Mouse (Mus musculus) adrenal gland, adult (tissue): ENCODE results near the gene Nbea.

Experiments used
- DNase-seq, 2 experiments: peaks; one replicate each; pipeline ENCODE4 v3.0.0; 2022 to 2023; ENCODE audit warnings: low spot score in 1 of 2; ENCODE audit not compliant: inconsistent age in 2 of 2

The Nbea gene

DNA sequence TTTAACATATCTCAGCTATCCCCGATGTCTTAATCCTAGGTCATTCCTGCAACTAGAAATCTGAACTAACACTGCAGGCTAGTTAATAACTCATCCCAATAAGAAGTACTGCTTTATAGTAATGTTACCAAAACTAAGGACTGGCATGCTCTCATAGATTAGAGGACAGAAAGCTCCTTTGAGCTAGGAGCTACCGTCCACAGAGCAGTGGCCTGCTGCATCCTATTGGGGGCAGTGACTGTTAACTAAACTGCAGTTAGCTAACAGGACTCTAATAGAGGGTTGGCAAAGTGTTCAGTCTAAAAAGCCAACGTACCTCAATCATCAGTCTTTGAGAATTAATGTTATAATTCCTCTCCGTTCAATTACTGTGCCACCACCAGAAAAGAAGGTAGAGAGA, 348.3 kb downstream of the Nbea start:
- DNase-seq = no peak

DNA sequence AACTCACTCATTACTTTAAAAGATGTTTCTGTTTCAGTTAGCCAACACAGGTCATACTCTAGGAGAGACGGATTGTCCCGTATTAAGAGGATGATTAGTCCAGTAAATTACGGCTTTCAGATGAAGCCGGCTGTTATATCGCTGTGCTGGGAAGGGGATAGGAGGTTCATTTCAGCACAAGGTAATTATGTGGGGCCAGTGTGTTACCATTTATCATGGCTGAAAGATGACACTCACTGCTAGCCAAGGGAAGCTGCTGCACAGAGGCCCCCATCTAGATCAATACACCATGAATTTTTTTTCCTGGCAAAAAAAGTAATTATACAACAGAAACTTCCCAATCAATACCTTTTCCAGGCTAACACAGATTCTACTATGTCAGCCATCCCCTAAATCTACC, 353.3 kb downstream of the Nbea start:
- no peak for DNase-seq

DNA sequence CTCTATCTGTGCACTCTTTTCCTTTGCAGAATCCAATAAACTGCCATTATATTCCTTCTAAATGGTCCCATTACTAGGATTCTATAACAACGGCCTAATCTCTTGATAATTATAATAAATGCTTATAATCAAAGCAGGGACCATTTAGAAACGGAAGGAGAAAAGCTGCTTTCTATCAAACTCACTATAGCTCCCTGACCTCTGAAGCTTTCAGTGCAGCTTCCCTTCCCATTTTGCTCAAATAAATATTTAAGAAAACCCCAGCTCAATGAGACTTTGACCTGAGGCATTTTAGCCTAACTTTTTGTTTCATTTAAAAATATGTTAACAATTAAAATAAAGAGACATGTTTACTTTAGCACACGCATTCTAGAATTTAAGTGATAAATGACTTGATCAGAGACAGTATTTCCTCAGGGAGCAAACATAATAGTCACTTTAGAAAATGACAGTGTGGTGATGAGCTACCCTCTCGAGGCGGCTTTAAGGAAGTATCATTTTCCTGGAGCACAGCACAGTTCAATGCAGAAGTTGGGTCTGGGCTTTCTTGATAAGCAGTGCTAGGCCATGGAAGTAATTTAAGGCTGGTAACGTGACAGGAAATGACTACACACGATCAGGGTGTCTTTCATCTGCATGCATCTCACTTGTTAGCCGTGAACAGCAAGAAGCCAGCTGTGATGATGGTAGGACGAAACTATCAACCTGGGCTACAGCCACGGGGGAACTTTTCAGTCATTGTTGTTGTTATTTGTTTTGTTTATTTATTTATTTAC, 354.8 kb downstream of the Nbea start:
- peak in 1 of 2 experiments; percentile 34 for DNase-seq

DNA sequence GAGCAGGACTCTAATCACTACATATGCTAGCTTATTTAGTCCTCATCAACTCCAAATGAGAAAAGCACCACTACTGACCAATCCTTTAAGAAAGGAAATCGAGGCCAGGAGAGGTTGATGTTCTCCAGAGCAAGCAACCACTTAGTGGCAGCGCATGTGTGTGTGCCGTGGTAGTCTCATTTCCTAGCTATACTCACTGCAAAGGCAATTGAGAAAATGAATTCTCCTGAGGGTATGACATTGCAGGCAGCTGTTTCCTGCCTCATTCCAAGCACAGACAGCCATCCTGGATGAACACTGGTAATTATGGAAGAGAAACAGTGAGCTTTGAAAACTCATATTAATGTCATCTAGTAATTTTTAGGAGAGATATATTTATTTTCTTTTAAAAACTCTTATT, 358.6 kb downstream of the Nbea start:
- no peak for DNase-seq

DNA sequence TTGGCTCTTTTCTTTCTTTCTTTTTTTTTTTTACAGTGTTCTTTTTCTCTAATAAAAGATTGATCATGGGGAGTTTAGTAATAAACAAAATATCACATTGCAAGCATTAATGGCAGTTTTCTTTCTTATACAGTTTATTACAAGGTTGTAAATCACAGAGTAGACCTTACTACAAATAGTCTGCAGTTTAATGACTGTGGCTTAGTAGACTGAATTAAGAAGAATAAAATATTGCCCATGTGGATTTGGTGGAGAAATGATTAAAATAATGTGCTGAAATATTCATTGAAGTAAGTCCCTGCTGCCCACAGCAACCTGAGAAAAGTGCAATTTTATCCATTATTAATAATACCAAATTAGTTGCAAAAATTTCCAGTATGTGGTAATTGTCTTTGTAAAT, 363.9 kb downstream of the Nbea start:
- DNase-seq = no peak

DNA sequence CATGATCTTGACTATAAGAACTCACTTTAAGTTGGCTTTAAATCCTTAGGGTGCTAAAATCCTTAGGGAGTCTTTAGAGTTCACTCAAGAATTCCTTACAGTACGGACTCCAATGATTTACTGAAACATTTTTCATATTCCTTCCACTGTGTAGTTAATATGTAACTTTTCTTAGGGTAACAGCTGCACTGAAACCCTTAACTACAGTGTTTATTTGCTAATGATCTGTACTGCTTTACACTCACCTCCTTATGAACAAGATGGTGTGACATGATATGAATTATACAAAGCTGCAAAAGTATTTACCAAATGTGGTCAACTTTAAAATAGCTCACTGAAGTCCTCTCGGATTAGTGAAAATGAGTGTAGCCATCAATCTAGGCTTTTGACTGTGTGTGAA, 365.4 kb downstream of the Nbea start:
- DNase-seq = no peak

DNA sequence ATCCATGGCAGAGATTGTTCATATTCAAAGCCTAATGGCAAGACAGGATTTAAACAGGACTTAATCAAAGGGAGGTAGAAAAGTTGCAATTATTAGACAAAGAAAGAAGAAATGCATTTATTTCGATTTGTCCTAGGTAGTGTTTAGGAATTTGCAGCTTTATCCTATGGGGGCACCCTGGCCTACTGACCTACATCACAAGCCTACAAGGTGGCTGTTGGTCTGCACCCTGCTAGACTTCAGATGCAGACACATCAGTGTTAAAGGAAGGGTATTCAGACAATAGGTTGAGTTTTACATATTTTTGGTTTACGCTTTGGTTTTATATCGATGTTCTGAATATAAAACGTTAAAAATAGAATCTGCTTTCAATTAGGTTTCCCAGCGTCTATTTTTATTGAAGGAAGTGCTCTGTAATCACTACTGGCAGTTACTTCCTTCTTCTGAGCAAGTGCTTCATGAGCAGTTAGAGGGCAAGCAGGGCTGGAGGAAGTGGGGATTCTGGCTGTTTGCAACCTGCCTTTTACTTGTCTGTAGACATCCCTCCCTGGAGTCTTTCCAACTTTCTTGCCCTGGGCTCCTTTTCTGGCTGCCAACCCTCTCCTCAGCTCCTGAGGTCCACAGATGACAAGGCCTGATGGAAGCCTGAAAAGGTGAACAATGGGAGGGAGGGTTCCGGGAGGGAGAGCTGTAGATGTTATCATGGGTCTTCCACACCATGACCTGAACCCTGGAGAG, 366.7 kb downstream of the Nbea start:
- DNase-seq = no peak

DNA sequence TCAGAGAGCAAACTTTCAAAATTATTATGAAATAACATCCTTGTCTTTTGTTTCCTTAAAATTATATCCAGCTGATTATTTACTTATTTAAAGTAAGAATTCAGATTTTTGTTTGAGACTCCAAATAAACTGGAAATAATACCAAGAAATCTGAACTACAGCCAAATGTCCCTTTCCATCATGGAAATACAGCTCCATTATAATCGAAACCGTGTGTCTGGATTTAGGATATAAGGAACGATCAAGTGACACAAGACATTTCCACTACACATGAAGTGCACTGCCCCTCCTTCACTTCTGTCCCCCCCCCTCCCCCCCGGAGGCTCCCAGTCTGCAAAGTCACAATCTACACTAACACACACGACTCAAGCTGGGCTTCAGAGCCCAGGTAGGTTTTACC, 367.4 kb downstream of the Nbea start:
- no peak for DNase-seq

DNA sequence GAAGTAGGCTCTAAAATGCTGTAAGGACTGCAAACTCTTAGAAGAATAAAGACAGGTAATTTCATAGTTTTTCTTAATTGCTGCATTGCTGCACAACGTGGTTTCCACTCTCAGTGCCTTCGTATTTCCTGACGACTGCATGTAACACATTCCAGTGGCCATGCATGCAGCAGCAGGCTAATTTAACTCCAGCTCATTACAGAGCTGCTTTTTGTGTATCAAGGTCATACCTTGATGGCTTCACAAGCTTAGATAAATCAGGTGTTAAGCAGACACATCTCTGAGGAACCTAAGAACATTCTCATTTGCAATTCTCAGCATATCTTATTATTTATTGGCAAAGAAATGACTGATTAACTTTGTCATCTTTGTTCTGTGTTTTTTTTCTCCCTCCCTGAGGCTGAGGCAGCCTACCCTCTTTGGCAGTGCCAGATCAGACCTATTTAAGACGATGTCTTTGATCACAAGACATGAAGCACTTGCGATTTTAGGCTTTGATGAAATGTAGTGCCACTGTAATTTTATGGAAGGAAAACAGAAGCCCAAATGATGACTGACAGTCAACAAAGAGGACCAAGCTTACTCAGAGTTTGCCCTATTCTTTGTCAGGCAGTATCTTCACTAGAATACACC, 368.4 kb downstream of the Nbea start:
- no peak for DNase-seq

DNA sequence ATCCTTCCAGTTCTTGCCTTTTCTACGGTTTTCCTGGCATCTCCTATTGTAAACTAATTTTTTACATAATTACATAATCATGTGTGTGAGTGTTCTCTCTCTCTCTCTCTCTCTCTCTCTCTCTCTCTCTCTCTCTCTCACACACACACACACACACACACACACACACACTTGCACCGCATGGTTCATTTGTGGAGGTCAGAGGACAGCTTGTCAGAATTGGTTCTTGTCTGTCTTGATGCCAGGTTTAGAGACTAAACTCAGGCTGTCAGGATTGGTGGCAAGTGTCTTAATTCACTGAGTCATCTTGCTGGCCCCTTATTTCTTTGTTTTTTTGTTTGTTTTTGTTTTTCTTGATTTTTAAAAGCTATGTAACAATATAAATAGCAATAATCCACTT, 388.7 kb downstream of the Nbea start:
- DNase-seq = no peak

DNA sequence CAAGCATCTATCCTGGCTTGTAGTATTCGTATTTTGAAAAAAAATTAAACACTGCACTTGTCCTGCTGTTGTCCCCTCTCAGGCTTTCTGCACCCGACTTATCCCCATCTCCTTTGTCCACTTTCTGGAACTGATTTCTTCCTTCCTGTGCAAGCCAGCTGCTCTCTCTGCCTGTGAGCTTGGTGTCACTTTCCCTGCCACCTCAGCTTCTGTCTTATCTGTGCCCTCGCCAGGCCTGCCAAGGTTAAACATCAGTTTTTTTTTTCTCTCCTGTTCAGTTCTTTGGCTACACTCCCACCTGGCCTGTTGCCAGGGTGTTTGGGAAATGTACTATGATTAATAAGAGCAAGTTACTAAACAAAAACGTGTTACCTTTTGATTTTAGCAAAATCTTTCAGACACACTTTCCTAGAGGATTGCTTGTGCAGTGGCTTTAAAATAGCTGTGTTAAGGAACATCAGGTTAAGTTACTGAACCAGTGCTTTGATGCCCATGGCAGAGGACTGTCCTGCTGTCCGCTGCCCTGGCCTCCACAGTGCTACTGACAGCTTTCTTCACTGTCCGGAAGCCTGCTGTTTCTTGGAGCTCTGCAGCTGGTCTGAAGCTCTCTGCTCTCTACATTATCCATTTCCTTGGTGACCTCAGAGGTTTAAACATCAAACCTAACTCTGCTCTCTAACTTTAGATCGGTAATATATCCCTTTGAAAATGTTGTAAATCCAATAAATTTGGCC, 389.5 kb downstream of the Nbea start:
- DNase-seq = peak; percentile 88 to 98

DNA sequence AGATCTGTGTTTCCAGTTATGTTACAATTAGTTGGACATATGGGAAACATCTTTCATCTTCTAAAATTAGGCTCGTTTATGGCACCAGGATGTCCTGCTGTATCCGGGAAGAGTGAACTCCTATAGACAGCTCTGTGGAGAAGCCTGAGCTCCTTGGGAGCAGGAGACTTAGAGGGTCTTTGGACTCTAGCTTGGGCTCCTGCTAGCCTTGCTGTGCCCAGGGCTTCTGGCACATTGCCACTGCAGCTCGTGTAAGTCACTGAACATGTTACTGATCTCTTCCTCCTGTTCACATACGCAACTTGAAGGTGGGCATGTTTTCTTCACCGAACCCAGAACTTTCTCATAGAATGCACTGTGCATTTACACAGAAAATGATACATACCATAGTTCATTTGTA, 391.2 kb downstream of the Nbea start:
- no peak for DNase-seq

DNA sequence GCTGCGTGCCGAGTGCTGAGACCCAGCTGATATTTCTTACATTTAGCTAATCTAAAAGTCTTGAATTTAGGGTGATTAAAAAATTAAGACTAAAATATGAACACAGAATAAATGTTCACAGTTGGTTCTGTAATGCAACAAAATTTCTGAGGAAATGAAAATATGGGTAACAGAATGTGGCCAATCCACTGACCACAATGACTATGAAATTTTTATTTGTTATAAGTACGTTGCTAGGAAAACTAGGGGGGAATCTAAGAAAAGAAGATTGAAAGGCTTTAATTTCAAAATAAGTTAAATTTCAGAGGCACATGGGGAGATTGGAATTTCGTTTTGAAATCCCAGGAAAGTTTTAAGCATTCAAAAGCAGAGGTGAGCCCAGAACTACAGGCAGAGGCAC, 392.9 kb downstream of the Nbea start:
- DNase-seq = no peak

DNA sequence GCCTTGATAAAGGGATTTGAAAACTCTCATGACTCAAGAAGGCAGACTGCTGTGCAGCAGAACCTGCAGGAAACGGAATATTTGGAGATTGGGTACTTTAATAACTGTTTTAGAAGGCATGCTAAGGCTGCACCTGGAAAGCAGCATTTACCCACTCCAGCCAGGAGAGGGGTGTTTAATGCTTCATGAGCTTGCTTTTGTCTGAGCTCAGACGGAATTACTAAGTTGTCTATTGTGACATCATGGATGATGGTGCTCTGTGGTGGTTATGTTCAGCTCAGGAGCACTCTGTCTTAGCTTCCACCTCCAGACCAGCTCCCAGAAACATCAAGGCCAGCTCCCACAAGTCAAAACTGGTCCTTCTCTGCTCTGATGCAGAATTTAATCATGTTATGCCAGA, 393.6 kb downstream of the Nbea start:
- DNase-seq = no peak

DNA sequence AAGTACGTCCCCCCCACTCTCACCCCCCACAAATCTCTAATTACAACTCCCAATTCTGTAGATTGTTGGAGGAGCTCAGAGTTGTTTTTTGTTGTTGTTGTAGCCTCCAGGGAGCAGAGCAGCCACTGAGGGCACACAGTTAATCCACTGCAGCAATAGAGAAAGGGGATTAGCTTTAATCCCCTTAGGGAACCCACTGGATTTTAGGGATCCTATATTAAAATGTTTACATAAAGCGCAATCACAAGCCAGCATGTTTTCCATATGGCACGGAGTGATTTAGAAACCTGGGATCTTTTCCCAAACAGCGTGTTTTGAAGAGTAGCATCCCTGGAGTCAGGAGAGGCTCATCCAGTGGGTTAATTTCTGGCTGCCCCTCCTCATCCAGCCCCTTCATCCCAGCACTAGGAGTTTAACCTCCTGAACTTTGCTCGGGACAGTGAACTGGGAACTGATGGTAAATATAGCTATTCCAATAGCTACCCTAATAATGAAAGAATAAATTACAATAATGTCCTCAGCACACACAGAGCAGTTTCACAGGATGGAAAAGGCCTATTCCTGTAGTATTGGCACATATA, 394.8 kb downstream of the Nbea start:
- DNase-seq = no peak

DNA sequence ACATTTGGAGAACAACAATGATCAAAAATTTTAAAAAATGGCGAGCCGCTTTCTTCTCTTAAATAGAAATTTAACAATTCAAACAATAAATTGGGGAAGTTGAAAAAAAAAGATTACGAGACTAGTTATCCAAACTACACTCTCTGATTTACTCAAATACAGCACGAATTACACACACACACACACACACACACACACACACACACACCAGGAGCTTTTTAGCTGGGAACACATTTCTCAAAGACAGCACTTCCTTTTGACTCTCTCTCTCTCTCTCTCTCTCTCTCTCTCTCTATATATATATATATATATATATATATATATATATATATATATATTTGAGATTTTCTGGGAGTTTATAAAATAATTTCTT, 395.3 kb downstream of the Nbea start:
- DNase-seq = no peak

DNA sequence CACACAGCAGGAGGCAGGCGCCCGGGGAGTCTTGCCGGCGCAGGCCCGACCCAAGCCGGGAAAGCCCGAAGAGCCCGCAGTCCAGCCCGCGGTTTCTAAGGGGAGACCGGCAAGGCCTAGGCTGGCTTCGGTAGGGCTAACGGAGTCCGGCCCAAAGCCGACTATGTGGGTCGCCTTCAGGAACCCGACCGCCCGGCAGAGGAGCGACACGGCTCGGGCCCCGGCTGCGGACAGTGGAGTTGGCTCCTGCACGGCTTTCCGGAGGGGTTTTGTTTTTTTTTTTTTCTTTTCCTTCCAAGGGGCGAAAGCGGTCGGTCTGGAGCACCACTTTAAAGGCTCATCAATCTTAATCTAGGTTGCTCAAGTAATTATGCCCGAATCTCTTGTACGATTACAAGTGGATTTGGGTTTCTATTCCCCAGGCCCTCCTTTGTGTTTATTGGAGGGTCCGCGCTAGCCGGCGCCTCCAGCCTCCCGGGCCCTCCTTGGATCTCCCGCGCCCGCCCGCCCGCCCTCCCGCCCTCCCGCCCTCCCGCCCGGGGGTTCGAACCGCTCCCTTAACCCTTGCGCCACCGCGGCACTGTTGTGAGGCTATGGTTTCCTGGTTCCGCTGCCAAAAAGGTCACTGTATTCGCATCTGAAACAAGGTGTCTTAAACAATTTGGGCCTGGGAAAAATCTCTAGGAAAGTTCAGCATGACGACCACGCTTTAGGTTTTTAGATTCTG, 395.9 kb downstream of the Nbea start:
- peak; percentile 57 to 86 for DNase-seq

DNA sequence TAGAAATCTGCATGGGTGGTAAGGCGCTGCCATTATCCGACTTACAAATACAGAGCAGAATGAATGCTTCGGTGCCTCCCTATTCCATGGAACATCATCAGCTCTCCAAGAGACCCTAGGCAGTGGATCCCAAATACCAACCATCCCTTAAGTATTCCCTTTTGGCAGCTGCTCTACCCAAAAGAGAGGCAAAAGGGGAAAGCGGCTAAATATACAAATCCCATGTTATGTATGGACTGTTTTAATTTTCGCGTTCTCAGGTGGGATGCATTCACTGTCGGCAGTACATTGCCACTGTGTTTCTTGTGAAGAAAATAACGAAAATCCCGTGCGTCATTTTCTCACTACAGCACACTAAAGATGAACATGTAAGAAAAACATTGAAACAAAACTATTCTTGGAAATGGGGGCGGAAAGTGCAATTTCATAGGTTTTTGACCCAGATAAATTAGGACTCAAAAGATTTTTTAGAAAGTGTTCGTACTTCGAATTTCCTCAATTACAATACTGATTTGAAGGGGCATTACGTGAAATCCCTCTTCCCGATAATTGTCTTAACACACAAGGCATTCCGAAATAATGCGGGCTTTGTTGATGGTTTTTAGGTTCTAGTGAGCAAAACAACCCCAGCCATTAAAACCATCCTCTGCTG, 396.5 kb downstream of the Nbea start:
- no peak for DNase-seq

DNA sequence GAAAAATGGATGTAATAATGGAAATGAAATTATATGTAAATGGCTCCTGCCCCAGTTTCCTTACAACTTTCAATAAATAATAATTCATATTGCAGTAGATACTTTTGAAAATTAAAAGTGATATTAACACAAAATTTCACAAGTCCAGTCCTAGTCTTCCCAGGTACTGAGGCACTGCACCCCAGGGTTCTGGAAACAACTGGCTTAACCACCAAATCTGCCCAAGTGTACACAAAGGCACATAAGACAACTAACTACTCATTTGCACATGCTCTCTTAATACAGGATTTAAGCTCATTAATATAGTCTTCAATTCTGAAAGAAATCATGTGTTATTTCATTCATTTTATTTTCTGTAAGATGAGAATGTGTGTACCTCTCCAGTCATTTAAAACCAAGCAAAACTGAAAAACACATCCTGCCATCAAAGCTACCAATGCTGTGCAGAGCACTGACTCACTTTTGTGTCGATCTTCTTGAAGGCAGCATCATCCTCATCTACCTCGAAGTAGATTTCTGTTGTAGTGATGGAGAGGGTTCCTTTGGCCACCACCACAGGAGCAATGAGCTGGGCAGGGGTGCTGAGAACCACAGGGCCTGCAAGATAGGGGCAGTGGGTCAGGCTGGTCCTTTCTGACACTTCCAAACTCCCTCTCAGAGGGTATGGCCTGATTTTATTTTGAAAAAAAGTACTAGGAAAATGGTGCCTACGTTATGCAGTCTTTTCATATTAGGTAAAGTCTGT, 397.3 kb downstream of the Nbea start:
- DNase-seq = no peak
